8 mouse cellular contexts compared by ENCODE assay signal in the genomic region with DNA sequence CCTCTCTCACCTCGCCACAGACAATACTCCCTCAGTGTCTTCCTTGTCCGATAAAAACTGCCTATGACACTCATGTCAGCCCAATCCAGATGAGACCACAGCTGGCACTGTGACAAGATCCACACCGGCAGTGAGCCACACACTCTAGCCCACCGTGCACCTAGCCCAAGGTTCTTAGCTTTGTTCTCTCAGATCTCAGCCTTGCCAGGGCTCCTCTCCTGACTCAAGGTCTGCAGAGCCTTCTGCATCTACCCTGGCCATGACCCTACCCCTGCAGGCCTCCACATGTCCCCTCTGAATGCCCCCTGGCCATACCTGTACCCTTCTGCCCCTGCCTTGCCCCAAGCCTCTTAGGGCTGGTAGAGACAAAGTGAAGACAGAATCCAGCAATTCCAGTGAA. TPM values are rescaled to one million over a fixed set of nuclear protein-coding genes. Genes with fewer than 3 reads are reported as not detected.
DNase-seq lines count a peak whose midpoint lies in the region; ATAC-seq and TF ChIP-seq lines count a peak whose summit lies in the region.

No protein-coding gene starts in this region.

- peak; percentile 3; the same call in 1 of the 2 replicates for ATAC-seq in lung, embryonic 14.5 days (ENCODE audit: insufficient read depth)
- no peak for ATAC-seq in kidney, postnatal 0 days (replicated peaks; ENCODE audit: low FRiP score, low read depth)
- ATAC-seq in neural tube, embryonic 13.5 days (ENCODE audit: low read depth): no peak

- no peak for TF ChIP-seq CTCF in lung, embryonic 14.5 days (IDR thresholded peaks at IDR 0.05; ENCODE audit: low read depth)
- no peak for TF ChIP-seq CTCF in kidney, postnatal 0 days (IDR thresholded peaks at IDR 0.05; ENCODE audit: low read depth)

- peak overlapping the region; percentile 93 for H3K27ac ChIP-seq in lung, embryonic 14.5 days (ENCODE audit: low read depth)
- no peak overlapping the region for H3K27ac ChIP-seq in kidney, postnatal 0 days
- peak overlapping the region; percentile 79 for H3K27ac ChIP-seq in neural tube, embryonic 13.5 days (replicated peaks)

- WGBS in lung, embryonic 14.5 days: 30% methylated on average over 4 of the region's 4 CpGs
- WGBS in kidney, postnatal 0 days: 47% methylated on average over 4 of the region's 4 CpGs
- 24% methylated on average over 4 of the region's 4 CpGs for WGBS in neural tube, embryonic 13.5 days

- peak; percentile 61 to 75 for DNase-seq in adrenal gland, adult (ENCODE audit: inconsistent age in 2 of 2, low spot score in 1 of 2)
- DNase-seq in adrenal gland, postnatal 25 days: no peak
- no peak for DNase-seq in lung, embryonic 14.5 days
- DNase-seq in lung, postnatal 25 days (ENCODE audit: low spot score): no peak
- no peak for DNase-seq in kidney, postnatal 0 days (ENCODE audit: low spot score)
- no peak for DNase-seq in B cell, adult 2 months
- no peak for DNase-seq in right cerebral cortex, postnatal 25 days

- peak overlapping the region; percentile 27; the same call in 1 of the 2 replicates for H3K9ac ChIP-seq in lung, embryonic 14.5 days
- H3K9ac ChIP-seq in kidney, postnatal 0 days (ENCODE audit: low read depth, low read length): peak overlapping the region; percentile 10; the same call in 1 of the 2 replicates
- peak overlapping the region; percentile 54 for H3K9ac ChIP-seq in neural tube, embryonic 13.5 days

- H3K4me1 ChIP-seq in lung, embryonic 14.5 days (ENCODE audit: insufficient read depth): peaks cover 30% of the 10 kb centered on the region
- H3K4me1 ChIP-seq in kidney, postnatal 0 days (replicated peaks; ENCODE audit: insufficient read depth, low read length): peaks cover 15% of the 10 kb centered on the region
- peaks cover 70% of the 10 kb centered on the region for H3K4me1 ChIP-seq in neural tube, embryonic 13.5 days (replicated peaks)

- H3K27me3 ChIP-seq in lung, embryonic 14.5 days (ENCODE audit: insufficient read depth, low read length): no peaks in the 10 kb centered on the region
- no peaks in the 10 kb centered on the region for H3K27me3 ChIP-seq in kidney, postnatal 0 days (ENCODE audit: insufficient read depth, low read length)
- H3K27me3 ChIP-seq in neural tube, embryonic 13.5 days: no peaks in the 10 kb centered on the region

- H3K4me3 ChIP-seq in lung, embryonic 14.5 days (ENCODE audit: low read depth, low read length): no peak overlapping the region
- H3K4me3 ChIP-seq in kidney, postnatal 0 days (replicated peaks; ENCODE audit: low read depth, low read length): no peak overlapping the region
- no peak overlapping the region for H3K4me3 ChIP-seq in neural tube, embryonic 13.5 days

- H3K4me2 ChIP-seq in lung, embryonic 14.5 days: peak overlapping the region; percentile 16; the same call in 1 of the 2 replicates
- no peak overlapping the region for H3K4me2 ChIP-seq in kidney, postnatal 0 days (ENCODE audit: low read length)
- no peak overlapping the region for H3K4me2 ChIP-seq in neural tube, embryonic 13.5 days

- peaks cover 14% of the 10 kb centered on the region for H3K36me3 ChIP-seq in lung, embryonic 14.5 days (ENCODE audit: insufficient read depth)
- peaks cover 13% of the 10 kb centered on the region; the same call in 1 of the 2 replicates for H3K36me3 ChIP-seq in kidney, postnatal 0 days (ENCODE audit: insufficient read depth, low read length)
- peaks cover 8% of the 10 kb centered on the region for H3K36me3 ChIP-seq in neural tube, embryonic 13.5 days

- no peaks in the 10 kb centered on the region for H3K9me3 ChIP-seq in lung, embryonic 14.5 days (ENCODE audit: low read depth, low read length)
- no peaks in the 10 kb centered on the region for H3K9me3 ChIP-seq in kidney, postnatal 0 days (replicated peaks; ENCODE audit: low read length)
- H3K9me3 ChIP-seq in neural tube, embryonic 13.5 days: no peaks in the 10 kb centered on the region

RNA-seq across cellular contexts. Expression of a gene that starts 32.2 kb away (rescaled TPM):
- 33.9 and 35.3 TPM in 2 replicates for total RNA-seq in adrenal gland, postnatal 25 days (2021)
- 3.4 and 3.9 TPM in 2 replicates for polyA plus RNA-seq in lung, embryonic 14.5 days (2014; fragmentation: Nextera tagmentation; extraction: Ambion mirVana)
- 9.9 and 10.2 TPM in 2 replicates for polyA plus RNA-seq in kidney, postnatal 0 days (2015; fragmentation: Nextera tagmentation; extraction: Ambion mirVana)
- polyA plus RNA-seq in neural tube, embryonic 13.5 days (2015; fragmentation: Nextera tagmentation; extraction: Ambion mirVana): 3.5 and 6.4 TPM in 2 replicates

RNA-seq across cellular contexts. Expression of a gene that starts 53.6 kb away (rescaled TPM):
- total RNA-seq in adrenal gland, postnatal 25 days (2021): 38.3 and 57.5 TPM in 2 replicates
- 97.6 and 99.7 TPM in 2 replicates for polyA plus RNA-seq in lung, embryonic 14.5 days (2014; fragmentation: Nextera tagmentation; extraction: Ambion mirVana)
- polyA plus RNA-seq in kidney, postnatal 0 days (2015; fragmentation: Nextera tagmentation; extraction: Ambion mirVana): 57.1 and 59.9 TPM in 2 replicates
- polyA plus RNA-seq in neural tube, embryonic 13.5 days (2015; fragmentation: Nextera tagmentation; extraction: Ambion mirVana): 106 and 121 TPM in 2 replicates

Comparison
In these comparisons a context has a peak if more than half of its experiments do, and no peak if none do; other contexts are left out.
1. DNase-seq: peak in adrenal gland, adult (2 of 2); none in adrenal gland, postnatal 25 days (single experiment), lung, embryonic 14.5 days (single experiment), lung, postnatal 25 days (single experiment), kidney, postnatal 0 days (single experiment), B cell, adult 2 months (0 of 2) and right cerebral cortex, postnatal 25 days (single experiment).
2. Peak in every context shown above with its lines, with median percentiles within 50 percentile points of each other: H3K9ac ChIP-seq.